Mouse (Mus musculus) layer of hippocampus, postnatal 10 days (tissue): ENCODE data around the gene Gm21969. TPM values are rescaled to one million over a fixed set of nuclear protein-coding genes. Genes with fewer than 3 reads are reported as not detected.

Source experiments
- DNase-seq, 2 experiments: peaks; one replicate each; pipeline ENCODE4 v3.0.0; 2021; ENCODE audit warnings: low spot score in 2 of 2
- total RNA-seq, 2 experiments: library from RNA; stranded (reverse); gene quantifications; 2 replicates each; pipeline ENCODE4 v1.2.3; 2021

Gene Gm21969
- total RNA-seq, 2 experiments from 2014 or later: not detected

DNA sequence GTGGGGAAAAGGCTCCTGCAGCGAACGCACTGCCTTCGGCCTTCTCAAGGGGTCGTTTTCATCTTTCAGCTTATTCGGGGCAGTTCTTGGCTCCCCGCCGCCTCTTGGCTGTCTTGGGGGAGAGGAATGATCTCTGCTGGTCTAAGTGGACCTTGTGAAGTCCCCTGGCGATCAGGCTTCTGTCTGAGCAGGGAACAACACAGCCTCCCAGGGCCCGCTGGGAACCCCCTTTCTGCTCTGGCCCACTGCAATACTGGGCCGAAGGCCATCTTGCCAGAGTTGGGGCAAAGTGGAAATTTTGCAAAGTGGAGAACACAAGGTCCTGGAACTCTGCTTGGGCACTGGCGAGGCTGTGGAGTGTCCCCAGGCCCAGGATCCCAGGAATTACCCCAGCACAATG lies 18.3 kb upstream of the Gm21969 start:
- DNase-seq: no peak

DNA sequence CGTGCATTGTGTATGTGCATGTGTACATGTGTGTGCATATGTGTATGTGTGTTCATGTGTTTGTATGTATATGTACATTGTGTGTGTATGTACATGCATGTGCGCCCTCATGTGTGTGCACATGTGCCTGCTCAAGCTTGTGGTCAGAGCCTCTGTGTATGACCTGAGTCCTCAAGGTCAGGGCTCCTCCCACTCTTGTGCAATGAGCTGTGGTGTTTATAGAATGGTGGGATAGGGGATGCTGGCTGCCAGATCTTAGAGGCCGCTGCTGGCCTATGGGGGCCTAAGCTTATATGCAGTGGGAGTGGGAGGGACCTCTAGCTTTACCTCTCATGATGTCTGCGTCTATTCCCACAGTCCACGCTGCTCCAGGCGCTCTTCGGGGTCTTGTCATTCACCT lies 17.3 kb upstream of the Gm21969 start:
- DNase-seq: no peak

DNA sequence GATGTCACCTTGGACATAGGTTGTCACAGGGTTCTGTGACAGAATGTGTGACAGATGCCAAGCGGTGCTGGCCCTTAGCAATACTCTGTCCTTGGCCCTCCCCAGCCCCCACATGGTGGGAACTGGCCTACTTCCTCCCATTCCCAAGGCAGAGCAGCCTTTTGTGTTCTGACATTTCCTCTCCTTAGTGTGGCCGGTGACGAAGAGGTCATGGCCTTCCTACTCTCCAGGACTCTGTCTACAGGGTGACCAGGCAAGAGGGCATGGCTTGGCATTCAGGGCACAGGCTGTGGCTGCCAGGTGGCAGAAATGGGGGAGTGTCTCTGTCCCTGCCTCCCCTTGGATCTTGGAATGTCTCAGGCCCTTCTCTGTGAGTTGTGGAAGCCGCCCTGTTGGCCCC lies 15.6 kb upstream of the Gm21969 start:
- no peak for DNase-seq

DNA sequence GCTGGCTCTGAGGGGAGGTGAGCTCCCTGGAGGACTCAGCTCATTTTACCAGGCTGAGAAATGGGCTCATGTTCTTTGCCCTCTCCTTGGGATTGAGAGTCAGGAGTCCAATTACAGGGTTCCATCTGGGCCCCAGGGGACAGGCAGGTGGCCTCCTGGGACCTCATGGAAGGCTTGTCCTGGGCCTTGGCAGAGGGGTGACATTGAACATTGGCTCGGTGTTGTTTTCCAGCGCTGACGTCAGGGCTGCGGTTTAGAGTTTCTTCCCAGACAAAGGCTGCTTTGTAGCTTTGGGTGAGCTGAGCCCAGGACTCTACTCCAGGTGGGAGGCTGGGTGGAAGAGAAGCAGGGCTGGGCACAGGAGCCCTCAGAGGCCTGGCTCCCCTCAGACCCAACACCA lies 15.2 kb upstream of the Gm21969 start:
- no peak for DNase-seq

DNA sequence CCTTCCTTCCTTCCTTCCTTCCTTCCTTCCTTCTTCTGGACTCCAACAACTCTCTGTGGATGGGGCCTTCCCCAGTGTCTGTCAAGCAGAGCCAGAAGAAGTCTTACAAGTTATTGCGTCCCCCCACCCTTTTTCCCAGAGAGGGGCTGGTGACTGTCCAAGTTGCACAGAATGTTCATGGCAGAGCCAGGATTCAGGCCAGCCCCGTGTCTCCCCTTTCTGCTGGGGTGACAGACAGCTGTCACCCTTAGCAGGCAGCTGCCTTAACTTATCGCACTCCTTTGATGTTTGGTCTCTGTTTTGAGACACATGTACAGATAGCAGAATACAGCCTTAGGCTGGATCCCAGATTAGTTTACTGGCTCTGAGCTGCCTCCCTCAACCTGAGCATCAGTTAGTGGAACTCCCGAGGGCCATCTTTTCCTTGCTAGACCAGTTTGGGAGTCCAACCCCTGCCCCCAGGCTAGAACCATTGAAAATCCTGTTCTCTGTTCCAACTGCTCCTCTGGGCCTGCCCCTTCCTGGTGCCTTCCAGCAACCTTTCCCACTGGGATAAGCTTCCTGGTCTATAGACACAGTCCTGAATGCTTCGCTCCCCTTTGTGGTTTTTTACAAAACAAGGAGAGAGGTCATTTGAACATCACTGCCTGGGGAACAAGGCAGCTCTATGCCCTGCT lies 13.5 kb upstream of the Gm21969 start:
- DNase-seq: no peak

DNA sequence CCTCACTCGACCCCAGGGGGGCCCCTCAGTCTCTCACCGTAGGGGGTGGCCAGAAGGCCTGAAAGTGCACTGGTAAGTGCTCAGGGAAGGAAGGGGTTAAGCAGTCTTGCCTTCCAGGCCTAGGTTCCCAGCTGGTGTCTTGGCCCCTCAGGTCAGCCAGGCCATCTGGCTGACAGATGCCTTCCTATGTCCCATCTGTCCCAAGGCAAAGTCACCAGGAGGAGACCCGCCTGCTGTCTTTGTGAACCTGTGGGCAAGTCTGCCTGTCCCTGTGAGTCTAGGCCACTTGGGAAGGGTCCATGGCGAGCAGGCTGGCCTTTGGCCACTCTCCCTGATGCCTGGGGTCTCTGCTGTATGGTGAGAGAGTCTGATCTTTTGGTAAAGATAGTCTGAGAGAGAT lies 12.5 kb upstream of the Gm21969 start:
- no peak for DNase-seq

DNA sequence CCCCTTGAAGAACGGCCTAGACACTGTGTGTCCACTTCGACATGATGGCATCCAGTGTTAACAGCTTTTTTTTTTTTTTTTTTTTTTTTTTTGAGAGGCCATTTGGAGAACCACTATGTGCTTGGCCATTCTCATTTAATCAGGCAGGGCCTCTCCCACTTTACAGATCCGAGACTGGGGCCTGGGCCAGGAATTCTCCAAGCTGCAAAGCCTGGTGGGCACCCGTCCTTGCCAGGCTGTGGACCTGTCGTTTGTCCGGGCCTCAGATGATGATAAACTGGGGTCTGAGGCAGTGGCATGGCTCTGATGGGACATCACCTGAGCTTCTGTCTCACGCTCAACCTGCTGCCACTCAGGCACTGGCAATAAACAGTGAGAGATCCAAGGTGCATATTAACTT lies 10.1 kb upstream of the Gm21969 start:
- DNase-seq: no peak

DNA sequence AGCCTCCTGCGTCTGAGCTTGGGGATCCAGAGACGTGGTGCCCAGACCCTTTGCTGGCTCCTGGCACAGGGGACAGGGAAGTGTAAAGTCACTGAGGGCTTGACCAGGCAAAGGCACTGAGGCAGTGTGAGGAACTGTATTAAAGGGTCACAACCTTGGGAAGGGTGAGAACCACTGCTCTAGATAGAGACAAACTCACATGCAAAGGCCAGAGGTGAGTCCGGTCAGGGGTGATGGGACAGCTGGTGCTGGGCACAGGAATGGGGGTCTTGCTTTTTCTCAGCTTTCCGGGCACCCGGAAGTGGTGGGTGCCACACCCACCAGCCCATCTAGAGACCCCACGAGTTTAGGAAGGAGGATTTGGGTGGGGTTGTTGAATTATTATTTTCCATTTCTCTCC lies 9.6 kb upstream of the Gm21969 start:
- DNase-seq: no peak

DNA sequence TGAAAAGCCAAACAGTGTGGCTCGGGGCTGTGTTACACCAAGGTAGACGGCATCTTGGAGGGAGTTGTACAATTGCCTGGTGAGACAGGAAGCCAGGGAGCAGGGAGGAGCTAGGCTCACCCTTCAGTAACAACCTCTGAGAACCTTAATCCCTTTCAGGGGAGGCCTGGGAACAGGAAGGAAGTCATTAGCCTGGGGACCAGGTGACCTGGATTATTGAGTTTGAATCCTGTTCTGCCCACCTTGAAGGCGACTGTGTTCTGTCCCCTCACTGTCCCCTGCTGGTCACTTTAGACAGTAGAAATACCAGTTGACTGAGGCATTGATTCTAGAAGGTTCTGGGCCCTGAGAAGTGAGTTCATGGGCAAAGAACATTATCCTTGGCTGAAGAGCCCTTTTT lies 8.9 kb upstream of the Gm21969 start:
- no peak for DNase-seq

DNA sequence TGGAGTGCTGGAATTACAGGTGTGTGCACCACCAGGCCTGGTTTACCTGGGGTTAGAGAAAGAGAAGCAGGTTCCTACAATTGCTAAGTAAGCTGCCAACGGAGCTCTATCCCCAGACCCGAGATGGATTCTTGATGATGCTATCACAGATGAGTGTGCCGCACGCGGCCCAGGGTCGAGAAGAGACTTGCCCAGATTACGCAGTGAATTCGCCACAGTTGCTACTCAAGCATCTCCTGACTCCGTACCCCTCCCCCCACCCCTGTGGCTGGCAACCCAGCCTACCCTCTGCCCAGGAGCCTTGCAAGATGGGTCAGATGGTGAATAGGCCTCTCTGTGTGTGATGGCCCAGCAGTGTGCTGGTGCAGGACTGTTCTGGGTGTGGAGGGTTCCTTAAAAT lies 6.3 kb upstream of the Gm21969 start:
- DNase-seq: no peak

DNA sequence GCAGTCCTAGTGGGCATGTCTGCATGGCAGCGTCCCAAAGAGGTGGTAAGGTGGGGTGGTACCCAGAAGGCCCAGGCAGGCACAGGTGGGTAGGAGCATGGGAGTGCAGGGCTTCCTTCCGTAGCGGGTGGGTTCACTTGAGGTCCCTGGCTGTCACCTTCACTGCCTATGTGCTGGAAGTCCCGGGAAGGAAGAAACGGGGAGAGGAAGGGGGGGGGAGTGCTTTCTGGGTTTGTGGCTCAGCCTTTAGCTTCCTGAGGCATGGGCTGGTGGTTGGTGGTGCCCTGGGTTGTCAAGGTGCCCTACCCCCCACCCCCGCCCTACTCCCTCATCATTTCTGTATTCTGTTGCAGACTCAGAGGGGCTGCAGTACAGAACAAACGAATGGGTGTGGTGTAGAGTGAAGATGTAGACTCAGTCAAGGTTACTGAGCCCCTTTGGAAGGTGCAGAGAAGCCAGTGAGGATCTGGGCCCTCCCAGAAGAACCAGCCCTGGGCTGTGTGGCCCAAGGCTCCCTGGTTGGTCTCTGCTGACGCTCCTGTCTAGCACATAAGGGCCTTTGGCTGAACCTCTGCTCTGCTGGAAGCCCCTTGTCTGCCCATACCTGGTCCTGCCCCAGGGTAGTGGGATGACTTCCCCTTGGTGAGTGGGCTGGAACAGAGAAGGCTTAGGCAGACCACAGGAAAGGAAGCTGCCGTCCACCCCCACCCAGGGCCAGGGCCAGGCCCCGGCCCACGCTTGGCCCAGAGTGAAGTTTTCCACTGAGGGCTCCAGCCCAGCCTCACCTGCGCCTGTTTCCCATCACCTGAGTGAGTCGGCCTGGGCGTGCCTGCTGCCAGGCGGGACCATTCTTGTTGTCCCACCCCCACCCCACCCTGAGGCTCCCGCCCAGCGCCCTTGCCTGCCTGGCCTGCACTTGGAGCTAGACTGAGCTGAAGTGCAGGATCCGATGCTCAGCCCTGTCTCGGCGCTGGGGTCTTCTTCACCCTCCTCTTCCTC lies 5.4 kb upstream of the Gm21969 start:
- no peak for DNase-seq

DNA sequence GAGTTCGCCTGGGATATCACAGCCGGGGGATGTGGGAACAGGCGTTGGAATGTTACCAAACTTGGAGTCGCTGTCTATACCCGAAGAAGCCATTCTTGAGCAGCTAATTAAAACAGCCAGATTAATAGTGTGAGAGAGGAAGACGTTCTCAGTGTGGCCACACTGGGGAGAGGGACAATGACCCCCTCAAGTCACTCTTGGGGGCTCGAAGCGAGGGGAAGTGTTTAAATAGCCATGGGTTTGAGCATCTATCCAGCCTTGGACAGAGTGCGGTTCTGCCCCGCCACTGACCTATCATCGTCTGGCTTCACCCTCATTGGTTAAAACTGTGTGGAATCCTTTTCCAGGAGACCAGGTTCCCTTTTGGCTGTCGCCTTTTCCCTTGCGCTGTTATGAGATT lies 4.6 kb upstream of the Gm21969 start:
- DNase-seq: no peak

DNA sequence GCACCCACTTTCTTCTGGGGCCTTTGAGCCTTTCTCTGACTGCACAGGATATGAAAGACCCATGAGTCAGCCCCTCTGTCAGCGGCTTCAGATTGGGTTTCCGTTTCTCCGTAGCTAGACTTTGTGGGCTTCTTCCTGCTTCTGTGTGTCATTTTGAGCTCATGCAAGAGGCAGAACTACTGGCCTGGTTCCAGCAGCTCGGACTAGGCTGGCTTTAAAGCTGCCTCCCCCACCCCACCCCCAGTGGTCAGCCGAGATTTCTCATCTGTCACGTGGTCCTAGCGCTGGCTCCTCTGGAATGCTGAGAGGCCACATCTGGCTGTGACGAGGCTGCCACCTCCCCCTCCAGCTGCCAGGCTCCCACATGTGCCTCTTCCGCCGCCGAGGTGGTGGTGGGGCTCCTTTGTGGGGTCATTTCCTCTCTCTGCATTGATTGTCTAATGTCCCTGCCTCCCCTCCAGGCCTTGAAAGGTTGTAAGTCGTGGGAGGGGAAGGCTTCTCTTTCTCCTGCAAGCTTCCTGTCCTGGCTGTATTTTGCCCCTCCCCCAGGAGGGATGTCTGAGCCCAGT lies 4.0 kb upstream of the Gm21969 start:
- DNase-seq: peak; percentile 62 to 66

DNA sequence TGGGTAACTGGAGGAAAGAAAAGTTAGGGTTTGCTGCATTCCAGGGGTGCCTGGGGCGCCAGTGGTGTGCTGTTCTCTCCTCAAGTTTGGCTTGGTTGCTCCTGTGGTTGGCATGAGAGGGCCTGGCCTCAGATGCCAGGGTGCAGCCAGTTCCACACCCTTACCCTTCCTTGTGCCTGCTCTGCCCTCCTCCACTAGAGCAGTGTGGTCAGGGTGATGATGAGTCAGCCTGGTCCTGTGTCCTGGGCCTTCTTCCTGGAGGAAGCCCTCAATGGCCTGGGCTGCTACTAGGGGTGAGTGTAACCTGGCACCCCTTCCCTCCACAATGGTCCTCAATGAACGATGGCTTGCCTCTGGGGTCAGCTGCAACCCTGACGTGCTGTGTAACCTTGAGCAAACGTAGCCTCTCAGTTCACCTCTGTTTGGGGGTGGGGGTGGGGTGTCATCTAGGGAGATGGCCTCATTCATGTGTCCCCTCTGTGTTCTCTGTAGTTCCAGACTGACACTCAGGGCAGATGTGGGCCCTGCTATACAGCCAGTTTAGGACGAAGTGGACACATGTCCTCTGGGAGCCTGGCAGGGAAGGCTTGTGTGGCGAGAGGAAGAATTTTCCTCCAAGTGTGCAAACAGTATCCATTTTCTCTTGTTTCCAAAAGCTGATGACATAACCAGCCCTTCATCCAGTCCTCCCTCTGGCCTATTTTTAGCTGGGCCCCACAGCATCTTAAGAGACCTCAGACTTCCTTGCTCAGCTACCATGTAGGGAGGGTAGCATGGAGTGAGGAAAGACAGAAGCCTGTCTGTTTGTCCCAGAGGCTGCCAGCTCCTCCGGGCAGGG lies 1.2 kb upstream of the Gm21969 start:
- no peak for DNase-seq

DNA sequence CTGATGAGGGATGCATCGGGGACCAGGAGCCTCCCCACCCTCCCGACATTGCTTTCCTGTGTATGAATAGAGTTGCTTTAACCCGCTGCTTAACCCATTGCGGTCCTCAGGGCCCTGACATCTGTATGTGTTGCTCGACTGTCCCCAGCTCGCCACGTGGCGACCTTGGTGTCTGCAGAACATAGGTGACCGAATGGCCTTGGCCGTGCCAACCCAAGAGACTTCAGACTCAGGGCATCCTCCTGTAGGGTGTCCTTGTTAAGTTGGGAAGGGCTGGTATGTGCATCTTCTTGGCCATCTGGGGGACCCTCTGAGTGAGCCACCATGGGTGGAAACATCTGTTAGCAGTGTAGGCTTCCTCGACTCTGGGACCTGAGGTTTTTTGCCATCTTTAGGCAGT lies 2.2 kb downstream of the Gm21969 start:
- DNase-seq: no peak

DNA sequence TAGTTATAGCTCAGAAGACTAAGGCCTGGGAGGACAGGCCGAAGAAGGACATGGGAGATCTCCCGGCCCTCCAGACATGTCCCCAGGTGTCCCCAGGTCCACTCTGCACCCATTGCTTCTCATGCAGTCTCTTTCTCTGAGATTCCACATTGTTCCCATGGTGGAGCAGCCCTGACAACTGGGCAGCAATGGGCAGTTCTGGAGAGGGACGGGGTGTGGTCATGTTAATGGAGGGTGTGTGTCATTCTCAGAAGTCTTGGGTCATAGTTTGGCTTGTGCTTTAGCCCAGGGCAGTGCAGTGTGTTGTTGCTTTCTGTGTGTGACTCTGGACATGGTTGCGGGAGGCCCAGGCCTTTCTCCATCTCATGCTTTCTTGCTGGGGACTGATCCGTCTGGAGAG lies 3.7 kb downstream of the Gm21969 start:
- DNase-seq: no peak

DNA sequence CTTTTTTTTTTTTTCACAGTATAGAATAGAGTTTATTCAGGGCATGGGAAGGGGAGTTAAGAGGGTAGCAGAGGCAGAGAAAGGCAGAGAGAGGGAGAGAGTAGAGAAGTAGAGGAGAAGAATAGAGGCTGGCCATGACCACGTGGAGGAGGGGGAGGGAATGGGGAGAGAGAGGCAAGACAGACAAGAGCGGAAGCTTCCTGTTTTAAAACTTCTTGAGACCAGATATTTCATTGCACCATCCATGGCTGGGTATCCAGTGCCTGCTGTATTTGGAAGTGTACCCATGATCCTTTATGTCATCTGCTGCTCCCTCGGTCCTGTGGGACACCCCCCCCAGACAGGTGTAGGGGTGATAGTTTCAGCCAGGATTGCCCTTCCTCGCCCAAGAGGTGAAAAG lies 6.0 kb downstream of the Gm21969 start:
- no peak for DNase-seq

DNA sequence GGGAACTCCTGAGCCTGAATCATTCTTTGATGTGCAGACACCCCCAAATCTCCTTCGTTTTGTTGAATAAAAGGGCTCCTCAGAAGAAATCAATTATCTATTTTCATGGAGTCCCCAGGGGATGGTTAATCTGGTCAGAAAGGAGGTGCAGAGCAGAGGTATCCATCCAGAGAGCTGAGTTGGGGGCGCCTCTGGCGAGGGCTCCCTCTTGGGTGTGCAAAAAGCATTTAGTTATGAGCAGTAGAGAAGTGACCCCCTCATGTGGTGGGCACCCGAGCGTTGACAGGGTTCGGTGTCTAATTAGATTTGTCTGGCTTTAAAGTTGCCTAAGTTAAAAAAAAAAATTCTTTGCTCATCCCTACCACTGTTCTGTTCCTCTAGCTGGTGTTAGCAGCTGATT lies 8.0 kb downstream of the Gm21969 start:
- no peak for DNase-seq

DNA sequence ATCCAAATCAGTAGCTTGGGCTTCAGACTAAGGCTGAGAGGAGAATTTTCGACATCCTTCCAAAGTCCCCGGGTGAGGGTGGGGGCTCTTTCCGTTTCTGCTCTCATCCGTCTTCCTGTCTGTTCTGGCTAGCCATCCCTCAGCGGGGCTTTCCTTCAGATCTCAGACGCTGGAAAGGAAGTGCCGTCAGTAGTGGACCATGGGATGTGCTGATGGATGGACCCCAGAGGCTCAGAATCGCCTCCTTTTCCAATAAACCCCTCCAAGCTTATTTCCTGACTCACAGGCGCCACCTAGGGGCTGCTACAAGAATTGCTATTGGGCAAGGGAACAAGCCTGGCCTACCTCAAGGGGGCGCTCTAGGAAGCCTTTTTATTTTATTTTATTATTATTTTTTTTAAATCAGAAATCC lies 8.6 kb downstream of the Gm21969 start:
- DNase-seq: peak; percentile 91 to 95

DNA sequence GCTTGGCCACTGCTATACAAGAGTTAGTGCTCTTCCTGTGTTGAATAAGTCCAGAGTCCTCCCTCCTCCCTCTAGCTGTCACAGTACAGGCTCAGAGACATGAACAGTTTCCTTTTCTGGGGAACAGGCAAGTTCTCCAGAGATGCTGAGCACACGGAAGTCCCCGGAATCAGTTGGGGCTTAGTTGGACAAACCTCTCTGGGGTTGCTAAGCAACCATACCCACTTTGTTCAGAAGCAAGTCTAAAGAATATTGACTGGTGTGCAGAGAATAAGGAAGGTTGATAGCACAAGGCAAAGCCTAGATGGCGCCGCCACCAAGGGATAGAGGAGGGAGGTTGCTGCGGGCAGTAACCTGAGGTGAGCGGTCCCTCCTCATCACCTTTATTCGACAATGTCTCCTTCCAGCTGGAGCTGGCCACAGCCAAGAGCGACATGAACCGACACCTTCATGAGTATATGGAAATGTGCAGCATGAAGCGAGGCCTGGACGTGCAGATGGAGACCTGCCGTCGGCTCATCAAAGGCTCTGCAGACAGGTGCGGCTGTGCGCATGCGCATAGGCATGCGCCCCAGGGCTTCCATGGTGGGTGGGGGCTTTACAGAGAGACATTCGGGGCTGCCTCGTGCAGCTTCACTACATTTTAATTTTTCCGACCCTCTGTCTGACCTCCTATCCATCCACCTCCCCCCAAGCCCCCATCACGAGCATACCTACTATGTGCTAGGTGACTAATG lies 11.7 kb downstream of the Gm21969 start:
- DNase-seq: no peak
